Mouse (Mus musculus): ENCODE data around the gene Schip1.

GRCm38 (mm10) chr3:68405724-68406123, 341.1 kb downstream of the Schip1 start:
- TF ChIP-seq CTCF (IDR thresholded peaks at IDR 0.05; ENCODE audit: low read depth) (no peak), EP300 (IDR thresholded peaks at IDR 0.05; ENCODE audit: low read depth) (no peak)
